Mouse (Mus musculus): Measurements from ENCODE around the gene Gm10272.
"Not testable (repeated sequence)": the region's sequence is repeated elsewhere in the genome, so short reads cannot be mapped to it uniquely, and the experiment has no call there.

The Gm10272 gene

DNA sequence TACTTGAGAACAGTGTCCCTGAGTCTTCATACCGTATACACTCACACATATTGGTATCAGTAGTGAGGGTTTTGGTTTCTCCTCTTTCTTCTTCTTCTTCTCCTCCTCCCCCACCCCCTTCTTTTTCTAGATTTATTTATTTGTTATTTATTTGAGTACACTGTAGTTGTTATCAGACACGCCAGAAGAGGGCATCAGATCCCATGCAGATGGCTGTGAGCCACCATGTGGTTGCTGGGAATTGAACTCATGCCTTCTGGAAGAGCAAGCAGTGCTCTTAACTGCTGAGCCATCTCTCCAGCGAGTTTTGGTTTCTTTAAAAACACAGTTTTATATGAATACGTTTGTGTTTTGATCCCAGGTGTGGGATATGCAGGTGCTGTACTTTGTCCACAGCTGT lies 21.9 kb downstream of the Gm10272 start:
- no peak for DNase-seq (ENCODE audit: low spot score)

GRCm38 (mm10) chr10:77729241-77729640 lies 22.8 kb downstream of the Gm10272 start:
- peak; percentile 57 for DNase-seq (ENCODE audit: low spot score)

DNA sequence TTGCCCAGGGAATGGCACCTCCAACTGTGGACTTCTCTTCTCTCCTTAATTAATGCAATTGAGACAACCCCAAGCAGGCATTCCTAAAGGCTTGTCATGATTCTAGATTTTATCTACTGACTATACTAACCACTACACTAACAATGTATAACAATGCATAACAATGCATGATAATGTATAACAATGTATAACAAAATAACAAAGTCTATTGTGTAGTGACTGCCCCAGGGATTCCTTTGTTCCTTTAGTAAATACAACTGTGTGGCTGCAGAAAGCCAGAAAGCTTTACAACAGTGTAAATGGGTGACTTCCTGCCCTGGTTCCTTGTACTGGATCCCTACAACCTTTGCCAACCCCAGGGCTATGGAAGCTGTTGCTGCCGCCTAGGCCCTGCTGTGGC lies 29.5 kb downstream of the Gm10272 start:
- DNase-seq (ENCODE audit: low spot score), result no peak

GRCm38 (mm10) chr10:77738929-77739328 lies 32.5 kb downstream of the Gm10272 start:
- DNase-seq (ENCODE audit: low spot score), result no peak

DNA sequence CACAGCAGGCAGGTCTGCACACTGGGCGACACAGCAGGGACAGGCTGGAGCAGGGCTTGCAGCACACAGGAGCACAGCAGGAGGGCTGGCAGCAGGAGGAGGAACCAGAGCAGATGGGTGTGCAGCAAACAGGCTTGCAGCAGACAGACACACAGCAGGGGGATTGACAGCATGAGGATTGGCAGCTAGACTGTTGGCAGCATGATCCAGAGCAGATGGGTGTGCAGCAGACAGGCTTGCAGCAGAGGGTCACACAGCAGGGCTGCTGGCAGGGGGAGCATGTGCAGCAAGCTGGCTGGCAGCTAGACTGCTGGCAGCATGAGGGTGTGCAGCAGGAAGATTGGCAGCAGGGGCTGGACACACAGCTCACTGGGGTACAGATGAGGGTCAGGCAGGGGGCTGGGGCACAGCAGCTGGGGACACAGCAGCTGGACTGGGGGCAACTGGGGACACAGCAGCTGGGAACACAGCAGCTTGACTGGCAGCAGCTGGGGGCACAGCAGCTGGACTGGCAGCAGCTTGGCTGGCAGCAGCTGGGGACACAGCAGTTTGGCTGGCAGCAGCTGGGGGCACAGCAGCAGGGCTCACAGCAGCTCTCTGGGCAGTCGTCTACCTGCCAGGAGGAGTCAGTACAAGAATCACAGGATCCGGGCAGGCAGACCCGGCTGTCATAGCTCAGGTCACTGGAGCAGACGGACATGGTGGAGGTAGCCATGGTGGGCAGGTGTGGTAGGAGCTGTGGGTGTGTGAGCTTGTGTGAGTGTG lies 35.7 kb downstream of the Gm10272 start, which contains the start of gene Gm18596:
TSS of gene Gm18596 (minus strand) at position 715 of the 765 bp plus-strand sequence.
- DNase-seq (ENCODE audit: low spot score), result not testable (repeated sequence)

DNA sequence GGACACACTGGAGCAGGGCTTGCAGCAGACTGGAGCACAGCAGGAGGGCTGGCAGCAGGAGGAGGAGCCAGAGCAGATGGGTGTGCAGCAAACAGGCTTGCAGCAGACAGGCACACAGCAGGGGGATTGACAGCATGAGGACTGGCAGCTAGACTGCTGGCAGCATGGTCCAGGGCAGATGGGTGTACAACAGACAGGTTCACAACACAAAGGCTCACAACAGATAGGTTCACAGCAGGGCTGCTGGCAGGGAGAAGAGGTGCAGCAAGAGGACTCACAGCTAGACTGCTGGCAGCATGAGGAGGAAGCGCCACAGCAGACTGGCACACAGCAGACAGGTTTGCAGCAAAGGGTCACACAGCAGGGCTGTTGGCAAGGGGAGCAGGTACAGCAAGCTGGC lies 44.3 kb downstream of the Gm10272 start:
- not testable (repeated sequence) for DNase-seq (ENCODE audit: low spot score)

- DNase-seq (ENCODE audit: low spot score), result not testable (repeated sequence)
Observed at GRCm38 (mm10) chr10:77751254-77751653, 44.8 kb downstream of the Gm10272 start, which contains the start of gene Gm9736. Gene Gm9736, minus strand, starts transcription at chr10:77751354.

GRCm38 (mm10) chr10:77752312-77752711 lies 45.9 kb downstream of the Gm10272 start:
- DNase-seq (ENCODE audit: low spot score), result not testable (repeated sequence)

DNA sequence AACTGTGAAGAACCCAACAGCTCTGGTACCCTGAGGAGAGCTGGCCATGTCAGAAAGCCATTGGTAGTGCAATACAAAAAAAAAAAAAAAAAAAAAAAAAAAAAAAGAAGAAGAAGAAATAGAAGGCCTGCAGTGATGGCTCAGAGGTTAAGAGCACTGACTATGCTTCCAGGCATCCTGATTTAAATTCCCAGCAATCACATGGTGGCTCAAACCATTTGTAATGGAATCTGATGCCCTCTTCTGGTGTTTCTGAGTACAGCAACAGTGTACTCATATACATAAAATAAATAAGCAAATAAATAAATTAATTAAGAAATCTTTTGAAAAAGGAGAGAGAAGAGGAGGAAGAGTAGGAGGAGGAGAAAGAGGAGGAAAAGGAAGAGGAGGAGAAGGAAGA lies 47.0 kb downstream of the Gm10272 start:
- no peak for DNase-seq (ENCODE audit: low spot score)

All from testis, postnatal 10 days (tissue).